Mouse (Mus musculus) ovary, postnatal 14 days (tissue): Measurements from ENCODE around the gene Ascl2.
A peak's percentile ranks its signal among the peaks of the same experiment; 100 is the strongest.

Source experiments
- DNase-seq: peaks from one replicate; pipeline ENCODE4 v3.0.0; 2022; ENCODE audit warnings: low spot score

The Ascl2 gene

GRCm38 (mm10) chr7:142997403-142998150, 28.5 kb upstream of the Ascl2 start:
- DNase-seq, result no peak

GRCm38 (mm10) chr7:142996998-142997397, 27.9 kb upstream of the Ascl2 start:
- no peak for DNase-seq

GRCm38 (mm10) chr7:142995630-142996338, 26.7 kb upstream of the Ascl2 start:
- DNase-seq, result no peak

GRCm38 (mm10) chr7:142995004-142995403, 25.9 kb upstream of the Ascl2 start:
- no peak for DNase-seq

DNA sequence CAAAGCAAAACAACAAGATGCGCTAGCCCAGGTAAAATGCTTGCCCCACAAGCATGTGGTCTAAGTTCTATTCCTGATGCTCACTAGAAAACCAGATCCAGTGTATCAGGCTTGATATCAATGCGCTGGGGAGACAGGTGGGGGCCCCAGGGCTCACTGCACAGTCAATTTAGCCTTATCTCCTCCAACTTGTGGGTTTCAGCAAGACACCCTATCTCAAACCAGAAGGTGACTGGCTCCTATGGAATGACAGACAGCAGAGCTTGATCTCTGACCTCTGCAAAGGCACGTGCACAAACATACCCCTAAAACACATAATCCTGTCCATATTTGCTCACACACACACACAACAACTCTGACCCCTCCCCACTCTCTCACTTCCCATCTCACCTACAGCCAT, 18.7 kb upstream of the Ascl2 start:
- DNase-seq, result no peak

GRCm38 (mm10) chr7:142985146-142985545, 16.1 kb upstream of the Ascl2 start:
- DNase-seq, result no peak

GRCm38 (mm10) chr7:142981908-142982307, 12.8 kb upstream of the Ascl2 start:
- no peak for DNase-seq

DNA sequence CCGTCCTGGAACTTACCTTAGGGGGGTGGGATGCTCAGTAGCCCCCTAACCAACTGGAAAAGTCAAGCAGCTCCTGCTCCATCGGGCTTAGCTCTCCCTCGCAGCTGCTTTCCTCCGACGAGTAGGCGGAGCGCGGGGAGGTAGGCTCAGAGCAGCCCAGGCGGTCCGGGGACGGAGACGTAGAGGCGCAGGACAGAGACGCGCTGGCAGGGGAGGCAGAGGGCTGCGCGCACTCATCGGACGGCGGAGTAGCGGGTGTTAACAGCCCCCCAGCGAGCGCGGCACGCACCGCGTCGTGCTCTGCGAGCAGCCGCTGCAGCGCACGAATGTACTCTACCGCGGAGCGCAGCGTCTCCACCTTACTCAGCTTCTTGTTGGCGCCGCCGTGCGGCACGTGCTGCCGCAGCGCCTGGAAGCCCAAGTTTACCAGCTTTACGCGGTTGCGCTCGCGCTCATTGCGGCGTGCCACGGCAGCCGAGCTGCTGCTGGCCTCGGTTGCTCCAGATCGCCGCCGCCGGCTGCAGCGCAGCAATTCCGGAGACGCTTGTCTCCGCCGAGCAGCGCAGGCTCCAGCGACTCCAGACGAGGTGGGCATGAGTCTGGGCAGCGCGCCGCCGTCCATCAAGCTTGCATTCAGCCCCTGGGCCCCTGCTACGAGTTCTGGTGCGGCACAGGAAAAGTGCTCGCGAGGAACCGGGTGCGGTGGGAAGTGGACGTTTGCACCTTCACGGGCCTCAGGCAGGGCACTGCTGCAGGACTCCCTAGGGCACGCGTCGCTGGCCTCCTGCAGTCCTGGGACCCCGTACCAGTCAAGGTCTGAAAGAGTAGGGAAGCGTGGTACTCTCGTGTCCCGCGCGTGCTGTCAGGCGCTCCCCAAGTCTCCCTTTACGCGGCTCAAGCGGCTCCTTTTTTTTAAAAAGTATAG, 918 bp downstream of the Ascl2 start:
- DNase-seq, result peak; percentile 21

DNA sequence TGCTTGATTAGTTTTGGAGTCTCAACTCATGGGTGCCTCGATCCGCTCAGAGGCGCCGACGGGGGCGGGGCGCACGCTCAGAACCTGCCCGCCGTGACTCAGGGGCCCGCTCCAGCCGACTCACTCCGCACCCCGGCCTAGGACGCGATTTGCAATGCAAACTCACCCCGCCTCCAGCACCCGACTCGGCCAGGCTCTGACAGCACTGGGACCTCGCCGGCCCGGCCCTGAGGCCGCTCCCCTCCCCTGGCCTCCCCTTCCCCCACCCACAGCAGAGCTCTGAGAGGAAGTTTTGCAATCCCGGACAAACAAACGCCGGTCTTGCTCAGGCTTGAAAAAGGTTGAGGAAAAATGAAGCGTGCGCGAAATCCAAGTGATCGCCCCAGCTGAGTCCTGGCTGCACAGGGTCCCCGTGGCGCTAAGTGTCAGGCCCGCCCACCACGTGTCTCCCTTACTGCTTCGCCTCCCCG, 1.6 kb downstream of the Ascl2 start:
- DNase-seq, result peak; percentile 5

DNA sequence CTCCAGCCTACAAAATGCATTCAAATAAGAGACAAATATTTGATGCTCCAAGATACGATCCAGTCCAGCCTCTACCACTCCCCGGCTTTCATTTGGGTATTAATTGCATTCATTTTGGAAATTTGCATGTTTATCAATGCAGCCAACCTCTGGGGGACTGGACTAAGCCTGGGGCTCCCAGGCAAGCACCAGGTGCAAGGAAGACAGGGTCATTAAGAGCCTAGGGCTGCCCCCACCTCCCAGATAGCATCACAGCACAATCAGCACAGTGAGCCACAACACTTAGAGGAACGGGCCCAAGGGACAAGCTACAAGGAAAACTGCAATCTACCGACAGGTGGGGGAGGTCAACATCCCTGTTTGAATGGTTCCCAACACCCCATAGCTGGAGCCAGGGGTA, 9.3 kb downstream of the Ascl2 start:
- no peak for DNase-seq

DNA sequence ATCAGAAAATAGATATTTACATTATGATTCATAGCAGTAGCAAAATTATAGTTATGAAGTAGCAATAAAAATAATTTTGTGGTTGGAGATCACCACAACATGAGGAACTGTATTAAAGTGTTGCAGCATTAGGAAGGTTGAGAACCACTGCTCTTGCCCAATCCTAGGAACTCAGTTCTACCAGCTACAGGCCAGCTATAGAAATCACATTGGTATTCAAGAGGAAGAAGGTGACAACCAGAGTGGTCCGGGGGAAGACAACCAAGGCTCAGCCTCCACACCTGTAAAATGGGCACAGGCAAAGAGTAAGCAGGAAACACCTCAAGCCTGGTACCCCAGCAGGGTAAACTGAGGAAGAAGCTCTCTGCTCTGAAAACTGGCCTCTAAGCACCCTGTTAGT, 10.2 kb downstream of the Ascl2 start:
- no peak for DNase-seq

DNA sequence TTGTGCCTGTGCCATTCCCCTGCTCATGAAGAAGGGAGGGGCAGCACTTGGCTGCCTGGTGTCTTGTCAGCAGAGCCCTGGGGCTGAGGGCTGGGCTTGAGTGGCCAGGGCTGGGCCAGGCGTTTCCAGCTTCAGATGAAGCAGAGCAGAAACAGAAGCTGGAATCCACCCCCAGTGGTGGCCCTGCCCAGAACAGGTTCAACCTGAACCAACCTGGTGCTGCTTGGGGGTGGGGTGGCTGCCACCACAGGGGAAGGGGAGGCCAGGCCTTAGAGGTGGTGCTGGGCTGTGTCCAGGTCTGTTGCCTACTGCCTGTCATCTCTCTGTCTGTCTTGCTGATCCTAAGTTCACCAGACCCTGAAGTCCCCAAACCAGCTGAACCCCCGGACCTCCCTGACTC, 13.0 kb downstream of the Ascl2 start:
- no peak for DNase-seq

DNA sequence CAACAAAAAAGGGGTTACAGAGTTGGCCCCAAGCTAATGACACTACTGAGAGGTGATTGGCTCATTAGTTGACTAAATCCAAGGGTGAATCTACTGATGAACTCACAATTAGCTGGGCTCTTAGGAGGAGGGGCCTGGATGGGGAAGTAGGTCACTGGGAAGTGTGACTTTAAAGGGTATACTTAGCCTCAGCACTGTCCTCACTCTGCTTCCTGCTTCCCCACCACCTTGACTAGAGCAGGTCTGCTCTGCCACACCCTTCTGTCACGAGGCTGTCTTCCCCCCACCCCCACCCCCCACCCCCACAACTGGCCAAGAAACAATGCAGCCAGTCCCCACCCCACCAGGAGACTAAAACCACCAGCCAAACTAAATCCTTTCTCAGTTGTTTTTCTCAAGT, 19.5 kb downstream of the Ascl2 start:
- no peak for DNase-seq

- no peak for DNase-seq
These were observed 31.4 kb downstream of the Ascl2 start for GRCm38 (mm10) chr7:142937631-142938030.

GRCm38 (mm10) chr7:142935708-142936107, 33.4 kb downstream of the Ascl2 start:
- no peak for DNase-seq

- no peak for DNase-seq
These were observed 36.6 kb downstream of the Ascl2 start for GRCm38 (mm10) chr7:142932469-142932868.

- DNase-seq, result no peak
These were observed 38.0 kb downstream of the Ascl2 start, which contains the start of gene Th for GRCm38 (mm10) chr7:142931028-142931427. Th (minus strand) TSS chr7:142931128.

- no peak for DNase-seq
These were observed 39.5 kb downstream of the Ascl2 start for GRCm38 (mm10) chr7:142929516-142929915.

DNA sequence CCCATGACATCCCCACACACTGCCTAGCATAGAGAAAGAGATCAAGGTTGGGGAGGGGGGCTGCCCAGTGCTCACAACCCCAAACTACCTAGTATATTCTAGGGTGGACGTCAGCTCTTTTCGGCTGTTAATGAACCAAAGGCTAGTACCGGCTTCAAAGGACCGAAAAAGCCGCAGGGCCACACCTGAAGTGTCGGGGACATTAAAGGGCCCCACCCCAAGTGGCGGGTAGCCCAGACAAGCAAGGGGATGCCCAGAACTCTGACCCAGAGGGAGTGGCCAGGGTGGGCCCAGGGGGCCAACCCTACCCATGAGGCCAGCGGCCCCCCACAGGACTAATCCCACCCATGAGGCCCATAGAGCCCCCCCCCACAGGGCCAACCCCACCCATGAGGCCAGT, 41.8 kb downstream of the Ascl2 start:
- DNase-seq, result no peak

DNA sequence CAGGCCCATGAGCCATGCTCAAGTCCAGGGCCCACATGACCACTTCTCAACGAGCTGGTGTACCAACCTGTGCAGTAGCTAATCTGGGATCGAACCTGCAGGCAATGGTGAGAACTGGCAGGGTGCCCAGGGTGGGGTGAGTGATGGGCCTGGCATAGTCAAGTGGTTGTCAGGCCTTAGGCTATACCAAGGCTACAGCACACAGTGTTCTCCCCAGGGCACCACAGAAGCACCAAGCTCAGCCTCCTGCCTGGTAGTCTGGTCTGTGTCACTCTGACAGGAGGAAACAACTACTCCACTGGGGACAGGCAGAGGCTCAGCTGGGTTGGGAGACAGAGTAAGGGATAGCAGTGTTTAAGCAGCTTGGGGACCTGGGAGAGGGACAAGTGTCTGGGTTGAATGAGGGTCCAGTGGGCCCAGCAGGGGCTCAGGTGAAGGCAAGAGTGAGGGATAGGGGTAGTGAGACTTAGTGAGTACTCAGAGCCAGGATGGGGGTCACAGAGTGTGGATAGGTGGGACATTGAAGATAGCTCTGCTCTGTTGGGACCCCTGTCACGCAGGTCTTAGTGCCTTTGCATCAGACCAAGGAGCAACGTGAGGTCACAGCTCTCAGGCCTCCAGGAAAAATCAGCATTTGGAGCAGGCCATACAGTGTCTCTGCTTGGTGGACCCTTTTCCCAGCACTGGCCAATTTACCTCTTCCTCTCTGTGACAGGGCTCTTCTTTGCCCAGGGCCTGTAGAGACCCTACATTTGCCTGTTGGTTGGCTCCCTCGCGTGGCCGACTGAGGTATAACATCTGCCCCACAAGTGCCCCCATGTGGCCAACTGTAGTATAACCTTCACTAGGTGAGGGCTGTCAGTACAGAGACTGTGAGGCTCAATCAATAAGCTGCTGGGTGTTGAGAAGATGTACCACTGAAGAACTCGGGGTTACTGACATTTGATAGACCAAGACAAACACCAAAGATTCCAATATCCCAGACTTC, 50.1 kb downstream of the Ascl2 start:
- DNase-seq, result peak; percentile 83

DNA sequence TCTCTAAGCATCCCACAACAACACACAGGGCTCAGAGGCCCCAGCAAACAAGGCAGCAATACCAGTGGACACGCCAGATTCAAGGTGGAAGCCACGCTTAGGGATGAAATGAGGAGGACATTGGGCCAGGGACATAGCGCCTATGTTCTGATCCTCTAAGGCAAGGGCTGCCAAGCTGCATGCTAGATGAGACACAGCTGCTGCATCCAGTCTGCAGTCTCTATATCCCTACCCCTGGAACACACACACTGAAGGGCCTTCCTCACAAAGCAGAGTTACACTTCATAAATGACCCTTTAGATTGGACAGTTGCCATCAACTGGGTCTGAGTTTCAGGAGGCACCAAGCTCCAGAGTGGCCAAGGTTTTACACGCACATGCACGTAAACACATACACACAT, 51.4 kb downstream of the Ascl2 start:
- no peak for DNase-seq
